Mouse (Mus musculus): ENCODE measurements around the gene Cmc4. TPM values are rescaled to one million over a fixed set of nuclear protein-coding genes. Genes with fewer than 3 reads are reported as not detected.

Cmc4 gene
- polyA plus RNA-seq, 1 experiment from 2014 or later = 22.9 TPM

Other genes starting within 250 kb of the Cmc4 start
- 29.2 and 37.0 TPM in 2 replicates for gene Fundc2, start 34.2 kb downstream of the Cmc4 start, polyA plus RNA-seq (2015; fragmentation: Nextera tagmentation; extraction: Ambion mirVana)
- 1.4 and 1.5 TPM in 2 replicates for gene F8, start 34.0 kb downstream of the Cmc4 start, polyA plus RNA-seq (2015; fragmentation: Nextera tagmentation; extraction: Ambion mirVana)
- 5.9 and 6.0 TPM in 2 replicates for gene Mtcp1, start within 50 bp of the Cmc4 start, polyA plus RNA-seq (2015; fragmentation: Nextera tagmentation; extraction: Ambion mirVana)
- 46.2 and 51.0 TPM in 2 replicates for gene Brcc3, start within 50 bp of the Cmc4 start, polyA plus RNA-seq (2015; fragmentation: Nextera tagmentation; extraction: Ambion mirVana)
- 287 and 297 TPM in 2 replicates for gene Vbp1, start 97.7 kb upstream of the Cmc4 start, polyA plus RNA-seq (2015; fragmentation: Nextera tagmentation; extraction: Ambion mirVana)
- gene Rab39b, start 161.6 kb upstream of the Cmc4 start, polyA plus RNA-seq (2015; fragmentation: Nextera tagmentation; extraction: Ambion mirVana) = 24.8 and 24.9 TPM in 2 replicates